ENCODE assay signal across 26 mouse cellular contexts in the genomic region with DNA sequence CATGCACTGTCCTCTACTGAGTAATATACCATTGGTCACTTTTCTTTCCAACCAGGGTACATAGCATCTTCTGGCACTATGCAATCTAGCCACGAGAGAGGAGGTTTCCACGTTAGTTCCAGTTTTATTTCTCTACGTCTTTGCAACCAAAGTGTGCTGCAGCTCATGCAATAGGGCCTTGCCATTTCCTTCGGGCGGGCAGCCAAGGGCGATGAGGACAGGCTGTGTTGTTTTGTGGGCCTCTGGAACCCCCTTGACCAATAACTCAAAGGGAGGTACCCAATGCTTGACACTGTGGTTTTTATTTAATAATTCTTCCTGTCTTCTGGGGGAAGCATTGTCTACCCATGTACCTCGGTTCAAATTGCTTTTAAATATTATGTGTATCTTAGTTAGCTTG.
"Had no signal": no experiment of that assay in that cellular context is flagged by ENCODE, and none has a peak within 500 bp of the region (broad histone marks: within the 10 kb centered on the region; RNA-seq: fewer than 3 reads in every experiment).

No protein-coding gene starts in this region.

- H3K36me3 ChIP-seq: heart, embryonic 13.5 days; heart, embryonic 15.5 days; hindbrain, embryonic 10.5 days; hindbrain, embryonic 12.5 days; intestine, embryonic 15.5 days; limb, embryonic 10.5 days; limb, embryonic 12.5 days had no signal

- H3K4me3 ChIP-seq: gastrocnemius, adult 2 months; heart, adult 2 months; heart, embryonic 13.5 days; heart, embryonic 15.5 days; hindbrain, embryonic 10.5 days; hindbrain, embryonic 12.5 days; intestine, embryonic 15.5 days; layer of hippocampus, adult 2 months; left cerebral cortex, adult 2 months; limb, embryonic 10.5 days; limb, embryonic 12.5 days had no signal

- H3K9me3 ChIP-seq: heart, embryonic 13.5 days; heart, embryonic 15.5 days; hindbrain, embryonic 10.5 days; hindbrain, embryonic 12.5 days; intestine, embryonic 15.5 days; limb, embryonic 10.5 days; limb, embryonic 12.5 days had no signal

- H3K27ac ChIP-seq: gastrocnemius, adult 2 months; heart, adult 2 months; heart, embryonic 13.5 days; heart, embryonic 15.5 days; hindbrain, embryonic 10.5 days; hindbrain, embryonic 12.5 days; hindbrain, embryonic 14.5 days; intestine, embryonic 15.5 days; layer of hippocampus, adult 2 months; left cerebral cortex, adult 2 months; limb, embryonic 10.5 days; limb, embryonic 12.5 days had no signal

- H3K4me1 ChIP-seq: heart, embryonic 15.5 days; hindbrain, embryonic 10.5 days; hindbrain, embryonic 12.5 days; intestine, embryonic 15.5 days; limb, embryonic 12.5 days had no signal

- H3K4me2 ChIP-seq: heart, embryonic 11.5 days; heart, embryonic 13.5 days; heart, embryonic 15.5 days; hindbrain, embryonic 12.5 days; hindbrain, embryonic 14.5 days; intestine, embryonic 15.5 days; limb, embryonic 12.5 days; liver, embryonic 11.5 days had no signal

- H3K27me3 ChIP-seq: heart, embryonic 13.5 days; heart, embryonic 15.5 days; hindbrain, embryonic 12.5 days; intestine, embryonic 15.5 days; limb, embryonic 12.5 days had no signal

- ATAC-seq: inflammation-experienced regulatory T-cells, adult 6 months; intestine, embryonic 15.5 days; intestine, postnatal 0 days had no signal

- H3K9ac ChIP-seq: heart, embryonic 13.5 days; heart, embryonic 15.5 days; hindbrain, embryonic 12.5 days; hindbrain, embryonic 14.5 days; intestine, embryonic 15.5 days; limb, embryonic 12.5 days had no signal

- DNase-seq: gastrocnemius, adult 2 months; gastrocnemius, postnatal 10 days; gastrocnemius, postnatal 25 days; heart, adult 11 months; heart, adult 2 months; heart, postnatal 4 days; kidney, adult 18-20 months; kidney, adult 8-10 months; kidney, postnatal 10 days; kidney, postnatal 25 days; kidney, postnatal 4 days; liver had no signal
